Mouse (Mus musculus) mature B cell (primary cell): ENCODE data around the gene Pcdh7.

ENCODE experiments used
- in situ Hi-C: fragments of 300-500 bp; cut with MboI; formaldehyde crosslinking; loops from 2 replicates; pipeline ENCODE4 v1.14.3; 2019

The Pcdh7 gene

DNA sequence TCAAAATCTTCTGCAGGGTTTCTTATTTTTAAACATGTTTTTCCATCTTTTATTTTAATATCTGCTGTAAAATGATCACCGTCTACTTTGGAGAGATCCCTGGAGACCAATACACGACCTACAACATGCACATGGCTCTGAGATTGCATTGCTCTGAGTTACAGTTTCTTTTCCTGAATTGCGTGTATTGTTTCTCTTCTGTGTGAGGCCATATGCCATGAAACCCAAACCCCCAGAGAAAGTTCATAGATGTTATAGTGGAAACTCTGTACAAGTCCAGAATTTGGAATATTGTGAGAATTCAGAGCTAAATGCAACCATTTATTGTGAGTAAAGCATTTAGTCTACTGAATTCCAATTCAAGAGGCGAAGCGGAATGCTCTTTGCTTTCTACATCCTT, 203.4 kb downstream of the Pcdh7 start:
- in situ Hi-C loops: no loop called here

DNA sequence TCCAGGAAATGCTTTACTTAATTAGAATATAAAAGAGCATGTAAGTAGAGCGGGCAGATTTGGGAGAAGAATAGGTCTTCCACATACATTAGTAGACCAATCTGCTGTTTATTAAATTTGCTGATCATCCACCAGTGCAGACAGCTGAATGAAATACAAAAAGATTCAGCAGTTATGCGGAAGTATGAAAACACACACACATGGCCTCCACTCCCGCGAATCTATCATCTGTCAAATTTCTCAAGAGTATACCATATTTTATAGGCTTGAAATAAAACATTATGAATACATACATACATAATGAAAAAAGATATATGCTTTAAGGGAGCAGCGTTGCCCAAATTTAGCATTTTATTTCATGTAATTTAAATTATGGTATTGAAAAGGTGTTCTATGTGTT, 213.6 kb downstream of the Pcdh7 start:
- in situ Hi-C loops: no loop called here

DNA sequence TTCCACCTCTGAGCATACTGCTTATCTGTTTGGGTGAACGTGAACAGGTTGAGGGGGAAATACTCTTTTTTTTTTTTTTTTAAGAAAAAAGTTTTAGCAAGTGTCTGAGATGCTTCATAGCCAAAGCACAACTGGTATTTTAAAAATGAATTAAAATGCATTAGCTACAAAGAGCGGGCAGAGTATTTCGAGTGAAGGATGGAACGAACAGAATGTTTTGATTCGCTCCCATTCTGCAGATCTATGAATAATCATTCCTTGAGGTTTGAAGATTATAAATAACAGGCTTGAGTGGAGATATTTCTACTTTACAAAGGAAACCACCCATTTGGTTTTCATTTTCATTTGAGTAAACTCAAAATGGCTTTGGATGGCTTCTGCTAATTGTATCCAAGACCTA, 214.0 kb downstream of the Pcdh7 start:
- in situ Hi-C loops: no loop called here

DNA sequence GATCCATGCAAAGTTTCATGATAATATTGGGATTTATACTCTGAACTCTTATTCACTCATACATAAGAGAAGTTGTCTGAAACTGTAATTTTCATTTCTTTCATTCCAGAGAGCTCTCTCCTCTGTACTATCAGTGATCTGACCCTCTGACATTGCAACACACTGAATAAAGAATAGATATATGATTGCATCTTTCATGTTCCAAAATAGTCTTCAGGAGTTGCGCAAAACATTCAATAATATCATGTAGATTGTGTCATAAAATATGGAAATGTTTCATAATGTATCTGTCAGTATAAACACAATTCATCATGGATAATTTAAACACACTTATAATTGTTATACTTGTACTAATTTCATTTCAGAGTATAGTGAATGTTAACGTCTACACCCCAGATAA, 216.9 kb downstream of the Pcdh7 start:
- in situ Hi-C loops: no loop called here

DNA sequence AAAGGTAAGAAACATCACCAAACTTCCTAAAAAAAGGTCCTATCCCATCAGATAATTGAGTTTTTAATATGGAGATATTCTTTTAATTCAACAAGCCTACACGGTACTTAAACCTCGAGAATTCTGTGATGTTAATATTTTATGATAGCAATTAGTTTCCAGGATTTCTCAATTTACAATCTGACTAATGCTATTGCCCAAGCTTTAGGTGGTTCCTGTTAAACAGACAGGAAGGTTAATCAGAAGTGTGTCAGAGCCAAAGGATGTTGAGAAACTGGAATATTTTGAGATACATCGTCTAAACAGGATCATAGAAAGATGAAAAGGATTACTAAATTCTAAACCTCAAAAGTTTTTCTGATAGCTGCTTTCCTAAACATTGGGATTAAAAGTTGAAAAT, 222.7 kb downstream of the Pcdh7 start:
- in situ Hi-C loops: no loop called here

DNA sequence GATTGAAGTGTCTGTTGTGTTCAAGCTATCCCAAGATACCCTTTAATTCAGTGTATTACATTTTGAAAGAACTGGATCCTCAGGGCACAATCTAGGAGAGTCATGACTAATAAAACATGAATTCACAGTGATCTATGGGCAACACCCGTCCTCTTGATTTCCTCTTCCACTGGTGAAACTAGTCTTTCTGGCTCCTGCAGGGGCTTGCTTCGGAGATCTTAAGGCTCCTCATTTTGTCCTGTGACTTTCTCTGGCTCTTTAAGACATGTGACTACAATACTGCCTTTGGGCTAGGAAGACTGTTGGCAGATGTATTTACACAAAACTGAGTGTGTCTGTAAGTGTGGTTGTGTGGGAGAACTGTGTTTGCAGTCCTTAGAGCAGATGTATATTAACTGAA, 225.4 kb downstream of the Pcdh7 start:
- in situ Hi-C loops: no loop called here

DNA sequence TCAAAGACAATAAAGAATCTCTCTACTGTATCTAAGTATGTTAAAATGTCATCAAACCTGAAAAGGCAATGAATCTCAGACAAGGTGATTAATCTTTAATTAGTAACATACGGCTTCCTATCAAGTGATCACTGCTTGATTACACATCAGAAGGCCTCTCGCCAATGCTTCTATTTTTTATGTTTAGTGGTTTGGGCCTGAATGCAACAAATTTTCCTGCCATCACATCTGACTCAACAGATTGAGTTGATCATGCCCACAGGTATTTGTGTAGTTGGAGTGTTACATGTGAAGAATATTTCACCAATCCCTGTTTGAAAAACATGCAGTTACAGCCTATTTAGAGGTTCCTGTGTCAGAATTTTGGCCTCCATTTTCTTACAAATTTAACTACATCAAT, 225.8 kb downstream of the Pcdh7 start:
- in situ Hi-C loops: no loop called here

DNA sequence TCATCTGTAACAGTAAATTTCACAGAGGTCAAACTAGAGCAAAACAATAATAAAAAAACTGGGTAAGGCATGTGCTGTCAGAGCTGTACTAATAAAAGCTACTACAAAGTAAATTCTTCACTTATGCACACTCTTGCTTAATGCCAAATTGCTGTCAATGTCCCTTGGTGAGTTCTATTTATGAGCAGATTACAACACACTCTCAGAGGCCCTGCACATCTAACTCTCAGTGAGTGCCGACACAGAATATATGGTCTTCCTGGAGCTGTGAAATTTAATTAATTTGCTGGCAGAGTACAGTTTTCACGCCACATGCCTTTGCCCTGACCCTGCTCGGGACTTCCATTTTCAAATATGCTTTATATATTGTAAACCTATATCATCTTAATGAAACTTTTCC, 227.7 kb downstream of the Pcdh7 start:
- in situ Hi-C loops: no loop called here

DNA sequence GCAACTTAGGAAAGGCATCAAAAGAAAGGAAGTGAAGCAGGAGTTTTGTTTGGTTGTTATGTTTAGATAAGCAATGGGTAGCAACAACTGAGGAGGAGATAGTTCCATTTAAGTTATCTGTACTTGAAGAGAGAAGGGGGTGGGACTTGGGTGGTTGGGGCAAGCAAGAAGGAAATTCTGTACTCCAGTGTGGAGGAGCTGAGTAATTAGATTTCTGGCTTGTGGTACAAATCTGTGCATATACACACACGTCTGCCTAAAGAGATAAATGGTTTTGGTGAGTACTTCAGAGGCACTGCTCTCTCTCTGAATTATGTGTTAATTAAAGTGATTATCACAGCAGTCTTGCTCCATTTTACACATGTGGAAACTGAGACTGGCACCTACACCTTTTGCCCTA, 241.6 kb downstream of the Pcdh7 start:
- in situ Hi-C loops: no loop called here

DNA sequence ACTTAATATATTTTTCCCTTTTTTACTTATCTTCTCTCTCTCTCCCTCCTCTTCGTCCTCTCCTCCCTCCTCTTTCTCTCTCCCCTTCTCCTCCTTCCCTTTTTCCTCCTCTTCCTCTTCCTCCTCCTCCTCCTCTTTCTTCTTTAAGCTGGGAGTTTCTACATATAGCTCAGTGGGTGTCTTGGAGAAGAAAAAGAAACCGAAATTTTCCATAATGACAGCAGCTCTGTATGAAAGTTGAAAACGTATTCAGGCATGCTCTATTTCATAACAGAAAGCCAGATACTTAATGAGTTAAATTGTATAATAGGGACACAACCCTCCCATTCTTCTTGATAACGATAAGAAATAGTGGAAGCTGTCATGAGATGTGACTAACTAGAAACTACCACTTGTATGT, 246.0 kb downstream of the Pcdh7 start:
- in situ Hi-C loops: no loop called here

DNA sequence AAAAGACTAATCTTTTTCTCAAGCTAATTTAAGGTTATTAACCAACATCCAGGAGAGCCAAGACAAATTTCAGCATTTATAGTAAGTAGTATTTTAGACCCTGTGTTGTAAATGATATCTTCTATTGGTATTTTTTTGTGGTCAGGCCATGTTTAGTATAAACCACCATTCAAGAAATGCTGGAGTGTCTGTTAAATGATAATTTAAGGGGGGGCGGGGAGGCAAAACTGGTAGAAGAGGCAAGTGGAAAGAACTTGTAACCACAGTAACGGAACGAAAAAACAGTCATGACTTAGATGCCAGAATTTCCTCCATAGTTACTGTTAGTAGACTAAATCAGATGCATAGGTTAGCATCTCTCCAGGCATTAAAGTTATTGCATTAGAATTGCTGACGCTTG, 246.4 kb downstream of the Pcdh7 start:
- in situ Hi-C loops: no loop called here

DNA sequence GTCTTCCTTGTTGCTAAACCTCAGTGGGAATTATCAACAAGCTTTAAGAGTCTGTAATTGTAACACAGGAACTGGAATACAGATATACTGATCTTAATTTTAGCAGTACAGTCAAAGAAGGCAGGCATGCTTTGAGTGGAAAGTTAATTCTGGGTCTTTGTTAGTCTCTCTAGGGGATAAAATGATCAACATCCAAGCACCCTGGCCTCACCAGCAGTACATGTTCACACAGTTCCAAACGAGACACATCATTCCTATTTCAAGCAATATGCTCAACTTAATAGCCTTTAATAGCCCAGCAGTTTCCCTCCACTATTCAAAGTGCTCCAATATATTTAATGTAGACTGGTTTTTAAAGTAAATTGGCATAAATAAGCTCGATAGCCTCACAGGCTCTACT, 275.8 kb downstream of the Pcdh7 start:
- in situ Hi-C loops: no loop called here

DNA sequence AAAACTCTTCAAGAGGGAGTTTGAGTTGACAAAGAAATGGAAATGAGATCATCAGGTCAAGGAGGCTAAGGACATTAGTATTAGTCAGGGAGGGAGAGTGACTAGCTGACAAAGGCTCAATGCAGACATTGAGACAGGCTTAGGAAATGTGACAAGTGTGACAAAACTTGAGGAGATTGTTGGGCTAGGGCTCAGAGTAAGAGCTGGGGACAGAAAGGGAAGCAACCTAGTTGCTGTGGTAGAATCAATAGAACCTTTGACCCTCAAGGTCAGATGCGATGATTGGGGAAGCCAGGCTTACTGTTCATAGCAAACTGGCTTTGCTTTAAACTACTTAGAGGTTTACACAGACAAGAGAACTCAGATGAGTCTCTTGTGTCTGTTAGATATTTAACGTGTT, 303.6 kb downstream of the Pcdh7 start:
- in situ Hi-C loops: no loop called here

DNA sequence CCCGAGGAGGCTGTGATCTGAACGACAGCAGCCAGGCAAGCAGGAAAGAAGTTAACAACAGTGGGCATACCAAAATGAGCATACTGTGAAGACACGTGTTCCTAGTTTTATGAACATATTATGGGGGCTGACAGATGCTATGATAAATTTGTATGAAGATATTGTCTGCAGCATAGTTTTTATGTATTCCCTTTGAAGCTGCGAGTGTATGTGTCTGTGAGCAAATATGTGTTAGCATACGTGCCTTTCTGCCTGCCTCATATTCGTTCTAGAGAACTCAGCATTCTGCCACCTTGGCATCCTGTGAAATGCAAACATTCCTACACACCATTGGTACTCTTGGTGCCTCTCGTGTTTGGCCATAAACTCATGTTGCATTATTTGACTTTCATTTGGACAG, 307.4 kb downstream of the Pcdh7 start:
- in situ Hi-C loops: no loop called here

DNA sequence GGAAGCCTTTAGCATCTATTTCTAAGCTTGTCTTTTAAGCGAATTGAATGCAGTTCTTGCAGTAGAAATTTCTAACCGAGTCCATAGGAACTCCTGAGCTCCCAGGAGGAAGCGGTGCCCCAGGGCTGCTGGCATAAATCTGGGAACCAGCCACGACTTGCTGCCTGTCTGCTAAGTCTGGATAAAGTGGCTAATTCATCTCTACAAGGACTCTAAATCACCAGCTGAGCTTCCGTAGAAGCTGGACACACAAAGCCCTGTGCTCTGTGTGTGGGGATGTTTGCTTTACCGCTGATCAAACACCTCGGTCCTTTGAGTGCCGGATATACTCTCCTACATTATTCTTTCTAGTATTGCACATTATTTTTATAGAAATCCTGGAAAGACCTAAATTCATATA, 308.0 kb downstream of the Pcdh7 start:
- in situ Hi-C loops: no loop called here

DNA sequence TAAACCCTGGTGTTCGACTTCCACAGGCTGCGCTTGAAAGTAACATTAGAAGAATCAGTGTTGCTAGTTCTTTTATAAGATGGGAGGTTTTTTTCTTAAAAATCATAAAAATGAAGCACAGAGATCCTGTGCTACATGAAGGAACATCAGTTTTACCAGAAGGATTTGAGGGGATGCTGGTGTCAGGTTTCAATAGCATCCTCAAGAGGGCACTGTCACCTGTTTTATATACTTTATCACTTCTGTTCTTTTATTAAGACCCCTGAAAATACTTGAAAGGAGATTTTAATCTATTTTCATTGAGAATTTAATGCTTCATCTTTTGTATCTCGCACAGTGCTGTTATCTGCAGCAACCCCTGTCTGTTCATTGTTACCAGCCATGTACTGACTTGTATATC, 322.1 kb downstream of the Pcdh7 start:
- in situ Hi-C loops: no loop called here

DNA sequence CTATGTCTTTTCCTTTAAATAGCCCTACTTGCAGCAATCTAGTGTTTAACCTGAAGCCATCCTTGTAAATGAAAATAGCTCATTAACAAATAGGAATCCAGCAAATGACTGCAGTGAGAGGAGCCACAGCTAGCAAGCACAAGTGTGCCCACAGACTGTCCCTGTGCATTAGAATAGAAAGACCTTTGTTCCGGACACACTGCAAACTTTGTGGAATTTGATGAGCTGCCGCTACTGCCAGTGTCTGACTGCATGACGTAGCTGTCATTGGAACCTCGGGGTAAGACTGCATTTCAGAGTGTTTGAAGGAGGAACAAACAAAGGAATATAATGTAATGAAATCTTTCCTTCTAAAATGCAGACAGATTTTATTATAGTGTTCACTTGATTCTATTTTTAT, 326.4 kb downstream of the Pcdh7 start:
- in situ Hi-C loops: no loop called here

DNA sequence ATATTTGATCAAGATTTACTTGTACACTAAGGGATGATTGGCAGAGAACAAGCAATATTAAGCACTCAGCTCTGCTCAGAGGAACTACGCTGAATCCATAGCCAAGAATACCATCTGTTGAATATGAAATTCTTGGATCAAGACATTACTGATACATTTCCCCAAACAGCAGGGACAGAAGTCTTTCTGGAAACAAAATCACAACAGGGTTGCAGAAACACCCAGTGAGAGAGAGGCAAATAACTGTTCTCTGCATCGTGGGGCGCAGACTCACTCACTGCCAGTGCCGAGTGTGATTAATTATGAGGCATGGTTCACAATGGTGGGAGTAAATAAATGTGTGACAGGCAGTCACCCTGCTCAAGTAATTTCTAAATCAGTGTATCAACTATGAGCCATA, 363.3 kb downstream of the Pcdh7 start:
- in situ Hi-C loops: no loop called here

DNA sequence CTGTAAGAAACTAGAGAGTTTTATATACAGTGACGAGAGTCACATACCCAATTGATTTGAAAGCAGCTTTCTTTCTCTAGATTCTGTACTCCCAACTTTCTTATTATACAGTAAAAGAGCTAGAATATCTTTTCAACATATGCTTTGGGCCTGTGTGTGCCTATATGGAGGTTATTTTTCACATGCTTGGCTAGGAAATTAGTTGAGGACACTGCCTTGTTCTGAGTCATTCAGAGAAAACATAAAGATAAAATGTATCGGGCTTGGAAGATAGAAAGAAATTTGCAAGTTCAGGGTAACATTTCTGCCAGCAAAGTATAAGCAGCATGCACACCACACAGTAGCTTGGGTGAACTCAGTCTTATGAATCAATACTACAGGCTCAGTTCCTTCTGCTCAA, 364.5 kb downstream of the Pcdh7 start:
- in situ Hi-C loops: no loop called here

DNA sequence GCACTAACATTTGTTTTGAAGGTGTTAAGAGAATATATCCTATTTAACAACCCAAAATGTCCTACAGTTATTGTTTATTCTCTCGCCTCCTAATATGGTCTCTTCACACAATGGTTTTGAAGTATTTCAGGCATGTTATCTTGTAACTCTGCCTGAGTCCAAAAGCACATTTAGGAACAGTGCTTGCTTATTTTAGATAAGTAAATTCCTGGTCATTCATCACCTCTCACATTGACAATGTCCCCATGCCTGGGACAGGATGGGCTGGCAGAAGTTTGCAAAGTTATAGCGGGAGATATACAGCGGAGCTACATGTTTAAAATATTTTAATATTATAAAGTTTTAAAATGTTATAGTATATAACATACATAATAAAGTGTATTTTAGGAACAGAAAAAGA, 365.3 kb downstream of the Pcdh7 start:
- in situ Hi-C loops: no loop called here

DNA sequence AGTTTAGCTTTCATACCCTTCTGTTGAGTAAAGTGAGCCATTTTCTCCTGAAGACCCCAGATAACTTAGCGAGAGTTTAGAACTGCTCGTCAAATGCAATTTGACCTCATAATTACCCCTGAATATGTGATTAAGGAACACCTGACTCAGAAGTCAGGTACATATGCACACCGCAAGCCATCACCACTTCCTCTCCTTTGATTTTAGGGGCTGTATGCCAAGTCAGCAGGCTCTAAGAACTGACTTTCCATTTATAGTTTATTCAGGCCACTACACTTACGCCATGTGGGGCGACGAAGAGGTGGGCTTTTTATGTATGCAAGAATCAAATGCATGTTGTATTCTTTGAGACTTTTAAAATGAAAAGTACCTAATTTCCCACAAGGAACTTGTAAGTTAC, 366.2 kb downstream of the Pcdh7 start:
- in situ Hi-C loops: no loop called here

DNA sequence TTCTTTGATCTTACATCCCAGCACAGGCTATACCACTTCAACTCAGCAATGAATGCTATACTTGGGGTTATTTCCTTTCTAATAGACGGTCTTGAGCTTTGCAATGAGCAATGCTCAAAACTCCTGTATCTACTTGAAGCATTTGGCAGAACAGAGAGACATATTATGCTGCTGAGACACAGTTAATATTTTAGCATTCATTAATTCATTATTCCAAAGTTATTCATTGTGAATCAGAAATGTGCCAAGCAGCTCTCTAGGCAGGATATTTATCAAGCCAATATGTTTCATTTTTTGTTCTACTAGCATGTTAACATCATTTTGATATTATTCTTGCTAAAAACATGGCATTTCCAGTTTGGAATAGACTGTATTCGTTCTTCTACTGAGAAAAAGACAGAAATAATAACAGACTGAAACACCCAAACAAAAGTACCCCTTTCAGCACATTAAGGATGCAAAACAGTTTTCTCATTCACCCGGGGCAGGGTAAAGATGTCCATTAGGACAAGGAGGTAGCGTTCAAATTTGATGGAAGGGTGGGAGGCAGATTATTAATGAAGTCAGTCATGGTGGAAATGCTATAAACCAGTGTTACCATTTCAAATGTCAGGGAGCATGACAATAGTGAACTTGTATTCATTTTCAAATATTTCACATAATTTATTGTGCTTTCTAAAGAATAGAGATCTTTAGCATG, 391.0 kb downstream of the Pcdh7 start:
- in situ Hi-C loops: no loop called here

DNA sequence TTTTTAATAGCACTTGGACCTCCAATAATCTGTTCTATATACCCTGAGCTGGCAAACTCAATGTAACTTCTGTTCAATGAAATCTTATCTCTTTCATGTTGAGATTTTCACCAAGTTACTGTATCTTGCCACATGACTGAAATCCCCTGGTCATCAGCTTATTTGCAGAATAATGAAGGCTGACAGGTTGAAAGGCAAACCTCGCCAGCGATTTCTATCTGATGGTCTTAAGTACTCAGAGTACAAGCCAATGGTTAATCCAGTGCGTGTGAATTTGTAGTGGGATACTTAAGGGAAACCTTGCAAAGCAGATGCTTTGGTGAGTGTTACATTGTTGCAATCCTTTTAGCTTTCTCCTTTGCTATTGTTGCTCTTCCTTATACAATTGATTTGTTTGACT, 398.3 kb downstream of the Pcdh7 start:
- in situ Hi-C loops: no loop called here

DNA sequence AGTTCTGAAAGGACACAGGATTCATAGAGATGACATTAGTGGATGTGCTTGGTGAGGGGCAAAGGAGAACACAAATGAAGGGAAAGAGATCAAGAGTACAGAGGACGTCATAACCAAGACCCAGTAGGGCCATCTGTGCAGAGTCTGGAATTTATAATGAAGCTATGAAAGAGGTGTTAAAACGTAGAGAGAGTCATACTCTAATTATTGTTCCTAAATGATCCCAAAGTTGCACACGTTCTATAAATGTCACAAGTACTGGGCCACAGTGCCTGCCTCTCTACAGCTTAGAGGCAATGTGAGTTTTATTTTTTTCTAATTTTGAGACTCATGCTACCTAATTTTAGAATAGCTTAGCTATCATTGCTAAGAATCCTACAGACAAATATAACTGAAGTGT, 400.1 kb downstream of the Pcdh7 start:
- in situ Hi-C loops: no loop called here
